Mouse (Mus musculus): ENCODE data around the gene Phactr1.
A peak's percentile ranks its signal among the peaks of the same experiment; 100 is the strongest.

Gene Phactr1

GRCm38 (mm10) chr13:42759170-42759569 is 78.7 kb downstream of the Phactr1 start:
- no peak for DNase-seq (ENCODE audit: low spot score)

GRCm38 (mm10) chr13:42760907-42761544 is 80.6 kb downstream of the Phactr1 start:
- no peak for DNase-seq (ENCODE audit: low spot score)

GRCm38 (mm10) chr13:42772314-42772713 is 91.9 kb downstream of the Phactr1 start:
- no peak for DNase-seq (ENCODE audit: low spot score)

GRCm38 (mm10) chr13:42774040-42774439 is 93.6 kb downstream of the Phactr1 start:
- no peak for DNase-seq (ENCODE audit: low spot score)

- no peak for DNase-seq (ENCODE audit: low spot score)
These were observed 101.7 kb downstream of the Phactr1 start for GRCm38 (mm10) chr13:42782151-42782550.

GRCm38 (mm10) chr13:42789221-42789620 is 108.8 kb downstream of the Phactr1 start:
- DNase-seq (ENCODE audit: low spot score), result no peak

- DNase-seq (ENCODE audit: low spot score), result peak; percentile 6
These were observed 111.9 kb downstream of the Phactr1 start for GRCm38 (mm10) chr13:42792279-42792678.

GRCm38 (mm10) chr13:42800523-42800922 is 120.1 kb downstream of the Phactr1 start:
- DNase-seq (ENCODE audit: low spot score), result no peak

- no peak for DNase-seq (ENCODE audit: low spot score)
These were observed 123.9 kb downstream of the Phactr1 start for GRCm38 (mm10) chr13:42804314-42804713.

GRCm38 (mm10) chr13:42812762-42813161 is 132.3 kb downstream of the Phactr1 start:
- DNase-seq (ENCODE audit: low spot score), result no peak

- peak; percentile 19 for DNase-seq (ENCODE audit: low spot score)
These were observed 138.0 kb downstream of the Phactr1 start for GRCm38 (mm10) chr13:42818378-42818777.

GRCm38 (mm10) chr13:42820513-42820912 is 140.1 kb downstream of the Phactr1 start:
- no peak for DNase-seq (ENCODE audit: low spot score)

GRCm38 (mm10) chr13:42821426-42822106 is 141.1 kb downstream of the Phactr1 start:
- no peak for DNase-seq (ENCODE audit: low spot score)

- peak; percentile 26 for DNase-seq (ENCODE audit: low spot score)
These were observed 142.1 kb downstream of the Phactr1 start for GRCm38 (mm10) chr13:42822545-42822944.

GRCm38 (mm10) chr13:42823875-42824274 is 143.5 kb downstream of the Phactr1 start:
- no peak for DNase-seq (ENCODE audit: low spot score)

GRCm38 (mm10) chr13:42826602-42827001 is 146.2 kb downstream of the Phactr1 start:
- DNase-seq (ENCODE audit: low spot score), result no peak

- DNase-seq (ENCODE audit: low spot score), result no peak
These were observed 148.6 kb downstream of the Phactr1 start for GRCm38 (mm10) chr13:42828978-42829377.

- DNase-seq (ENCODE audit: low spot score), result no peak
These were observed 155.0 kb downstream of the Phactr1 start for GRCm38 (mm10) chr13:42835441-42835840.

- no peak for DNase-seq (ENCODE audit: low spot score)
These were observed 158.9 kb downstream of the Phactr1 start for GRCm38 (mm10) chr13:42839358-42839757.

- no peak for DNase-seq (ENCODE audit: low spot score)
These were observed 171.7 kb downstream of the Phactr1 start for GRCm38 (mm10) chr13:42852086-42852485.

GRCm38 (mm10) chr13:42853900-42854595 is 173.6 kb downstream of the Phactr1 start:
- DNase-seq (ENCODE audit: low spot score), result no peak

- no peak for DNase-seq (ENCODE audit: low spot score)
These were observed 185.9 kb downstream of the Phactr1 start for GRCm38 (mm10) chr13:42866162-42866941.

Measured in c-Kit-positive CD71-positive TER-119-positive erythroid progenitor cells, embryonic 14.5 days (primary cell).